Mouse (Mus musculus): ENCODE results near the gene Klhl18. TPM values are rescaled to one million over a fixed set of nuclear protein-coding genes. Genes with fewer than 3 reads are reported as not detected.
"Not testable (repeated sequence)": the region's sequence is repeated elsewhere in the genome, so short reads cannot be mapped to it uniquely, and the experiment has no call there.

Klhl18 gene
- polyA plus RNA-seq, 1 experiment from 2014 or later: 9.2 TPM

GRCm38 (mm10) chr9:110410908-110411887, 65.3 kb downstream of the Klhl18 start:
- Histone ChIP-seq H3K4me2 (replicated peaks; ENCODE audit: low read depth, low read length) (no peak overlapping the region), H3K9me3 (ENCODE audit: control insufficient read depth, low read length) (no peaks in the 10 kb centered on the region), H3K4me3 (ENCODE audit: low read depth, low read length) (no peak overlapping the region), H3K27me3 (ENCODE audit: control insufficient read depth, insufficient read depth, low read length) (no peaks in the 10 kb centered on the region), H3K9ac (ENCODE audit: low read depth, low read length) (no peak overlapping the region), H3K4me1 (replicated peaks; ENCODE audit: control insufficient read depth, insufficient read depth, low read length) (0 out of 2 replicates have a peak, but pooled peaks cover 2% of the 10 kb centered on the region), H3K36me3 (ENCODE audit: control insufficient read depth, insufficient read depth, low read length) (no peaks in the 10 kb centered on the region), H3K27ac (ENCODE audit: low read depth, low read length) (no peak overlapping the region)
- 47% methylated on average over 6 of the region's 6 CpGs for WGBS
- DNase-seq (ENCODE audit: low spot score) (peak; percentile 88), ATAC-seq (ENCODE audit: low FRiP score) (no peak)

DNA sequence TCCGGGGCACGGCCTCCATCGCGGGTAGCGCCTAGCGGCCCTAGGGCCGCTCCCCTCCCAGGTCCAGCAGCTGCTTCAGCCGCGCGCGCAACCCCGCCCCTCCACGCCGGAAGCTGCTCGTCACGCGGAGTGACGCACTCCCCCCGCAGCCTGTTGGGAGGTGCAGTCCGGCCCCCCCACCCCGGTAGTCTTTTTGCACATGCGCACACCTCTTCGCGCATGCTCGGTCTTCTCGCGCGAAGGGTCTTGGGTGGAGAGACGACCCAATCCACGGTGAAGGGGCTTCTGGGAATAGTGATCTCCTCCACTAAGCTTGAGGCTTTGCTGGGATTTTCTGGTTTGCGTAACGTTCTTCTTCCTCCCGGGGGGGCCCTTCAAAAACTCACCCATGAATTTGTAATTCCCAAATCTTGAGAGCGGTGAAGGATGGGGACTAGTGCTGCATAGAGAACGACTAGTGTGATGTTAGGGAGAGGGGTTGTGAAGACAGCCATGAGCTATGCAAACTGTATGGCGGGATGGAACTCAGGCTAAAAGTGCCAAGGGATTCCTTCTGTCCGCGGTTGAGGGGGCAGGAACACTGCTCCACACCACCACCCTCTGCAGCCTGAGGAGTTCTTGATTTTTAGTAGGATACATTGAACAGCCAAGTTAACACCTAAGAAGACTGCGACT, 68.3 kb downstream of the Klhl18 start, which contains the start of gene Ptpn23:
Gene Ptpn23 (minus strand): TSS at position 115 of the 675 bp plus-strand sequence.
- peak; percentile 95 for ATAC-seq (ENCODE audit: low FRiP score)
- 2% methylated on average over 38 of the region's 39 CpGs for WGBS
- H3K4me1 ChIP-seq (replicated peaks; ENCODE audit: control insufficient read depth, insufficient read depth, low read length): 0 out of 2 replicates have a peak, but pooled peaks cover 2% of the 10 kb centered on the region

GRCm38 (mm10) chr9:110407311-110408098, 69.0 kb downstream of the Klhl18 start:
- peak; percentile 75 for ATAC-seq (ENCODE audit: low FRiP score)
- H3K4me1 ChIP-seq (replicated peaks; ENCODE audit: control insufficient read depth, insufficient read depth, low read length): 0 out of 2 replicates have a peak, but pooled peaks cover 2% of the 10 kb centered on the region
- peak overlapping the region; percentile 92 for H3K4me3 ChIP-seq (ENCODE audit: low read depth, low read length)
- DNase-seq (ENCODE audit: low spot score): peak; percentile 59
- no peaks in the 10 kb centered on the region for H3K27me3 ChIP-seq (ENCODE audit: control insufficient read depth, insufficient read depth, low read length)
- no peaks in the 10 kb centered on the region for H3K9me3 ChIP-seq (ENCODE audit: control insufficient read depth, low read length)
- H3K36me3 ChIP-seq (ENCODE audit: control insufficient read depth, insufficient read depth, low read length): no peaks in the 10 kb centered on the region
- H3K27ac ChIP-seq (ENCODE audit: low read depth, low read length): peak overlapping the region; percentile 70; the same call in 1 of the 2 replicates
- 2% methylated on average over 38 of the region's 41 CpGs for WGBS
- peak overlapping the region; percentile 92 for H3K4me2 ChIP-seq (replicated peaks; ENCODE audit: low read depth, low read length)
- peak overlapping the region; percentile 88 for H3K9ac ChIP-seq (ENCODE audit: low read depth, low read length)

More for the DNA sequence above, 68.3 kb downstream of the Klhl18 start, which contains the start of gene Ptpn23:
- H3K27ac ChIP-seq (ENCODE audit: low read depth, low read length): peak within 1 kb of the TSS; percentile 70; the same call in 1 of the 2 replicates
- H3K27me3 ChIP-seq (ENCODE audit: control insufficient read depth, insufficient read depth, low read length): no peaks in the 10 kb centered on the region
- peak; percentile 98 for DNase-seq (ENCODE audit: low spot score)
- peak within 1 kb of the TSS; percentile 92 for H3K4me2 ChIP-seq (replicated peaks; ENCODE audit: low read depth, low read length)
- H3K36me3 ChIP-seq (ENCODE audit: control insufficient read depth, insufficient read depth, low read length): no peaks in the 10 kb centered on the region
- peak within 1 kb of the TSS; percentile 88 for H3K9ac ChIP-seq (ENCODE audit: low read depth, low read length)
- no peaks in the 10 kb centered on the region for H3K9me3 ChIP-seq (ENCODE audit: control insufficient read depth, low read length)
- peak within 1 kb of the TSS; percentile 92 for H3K4me3 ChIP-seq (ENCODE audit: low read depth, low read length)

- not testable (repeated sequence) for H3K4me2 ChIP-seq (replicated peaks; ENCODE audit: low read depth, low read length); H3K27me3 ChIP-seq (ENCODE audit: control insufficient read depth, insufficient read depth, low read length); H3K4me1 ChIP-seq (replicated peaks; ENCODE audit: control insufficient read depth, insufficient read depth, low read length); H3K9ac ChIP-seq (ENCODE audit: low read depth, low read length); H3K9me3 ChIP-seq (ENCODE audit: control insufficient read depth, low read length); H3K27ac ChIP-seq (ENCODE audit: low read depth, low read length); DNase-seq (ENCODE audit: low spot score); ATAC-seq (ENCODE audit: low FRiP score); H3K4me3 ChIP-seq (ENCODE audit: low read depth, low read length); H3K36me3 ChIP-seq (ENCODE audit: control insufficient read depth, insufficient read depth, low read length)
- 89% methylated on average over 4 of the region's 4 CpGs for WGBS
These were observed 73.3 kb downstream of the Klhl18 start for GRCm38 (mm10) chr9:110403240-110403639.

GRCm38 (mm10) chr9:110402731-110403130, 73.8 kb downstream of the Klhl18 start:
- no peak overlapping the region for H3K27ac ChIP-seq (ENCODE audit: low read depth, low read length)
- H3K4me3 ChIP-seq (ENCODE audit: low read depth, low read length): no peak overlapping the region
- ATAC-seq (ENCODE audit: low FRiP score) (no peak), DNase-seq (ENCODE audit: low spot score) (no peak)
- H3K36me3 ChIP-seq (ENCODE audit: control insufficient read depth, insufficient read depth, low read length): no peaks in the 10 kb centered on the region
- H3K27me3 ChIP-seq (ENCODE audit: control insufficient read depth, insufficient read depth, low read length): no peaks in the 10 kb centered on the region
- H3K9me3 ChIP-seq (ENCODE audit: control insufficient read depth, low read length): no peaks in the 10 kb centered on the region
- H3K4me2 ChIP-seq (replicated peaks; ENCODE audit: low read depth, low read length): no peak overlapping the region
- WGBS: 97% methylated on average over 2 of the region's 2 CpGs
- 0 out of 2 replicates have a peak, but pooled peaks cover 2% of the 10 kb centered on the region for H3K4me1 ChIP-seq (replicated peaks; ENCODE audit: control insufficient read depth, insufficient read depth, low read length)
- H3K9ac ChIP-seq (ENCODE audit: low read depth, low read length): no peak overlapping the region

GRCm38 (mm10) chr9:110400650-110401049, 75.8 kb downstream of the Klhl18 start:
- no peak overlapping the region for H3K4me2 ChIP-seq (replicated peaks; ENCODE audit: low read depth, low read length)
- no peaks in the 10 kb centered on the region for H3K27me3 ChIP-seq (ENCODE audit: control insufficient read depth, insufficient read depth, low read length)
- ATAC-seq (ENCODE audit: low FRiP score) (no peak), DNase-seq (ENCODE audit: low spot score) (no peak)
- H3K9ac ChIP-seq (ENCODE audit: low read depth, low read length): no peak overlapping the region
- 0 out of 2 replicates have a peak, but pooled peaks cover under 1% of the 10 kb centered on the region for H3K36me3 ChIP-seq (ENCODE audit: control insufficient read depth, insufficient read depth, low read length)
- no peaks in the 10 kb centered on the region for H3K4me1 ChIP-seq (replicated peaks; ENCODE audit: control insufficient read depth, insufficient read depth, low read length)
- no peaks in the 10 kb centered on the region for H3K9me3 ChIP-seq (ENCODE audit: control insufficient read depth, low read length)
- 90% methylated on average over 5 of the region's 5 CpGs for WGBS
- H3K27ac ChIP-seq (ENCODE audit: low read depth, low read length): no peak overlapping the region
- H3K4me3 ChIP-seq (ENCODE audit: low read depth, low read length): no peak overlapping the region

DNA sequence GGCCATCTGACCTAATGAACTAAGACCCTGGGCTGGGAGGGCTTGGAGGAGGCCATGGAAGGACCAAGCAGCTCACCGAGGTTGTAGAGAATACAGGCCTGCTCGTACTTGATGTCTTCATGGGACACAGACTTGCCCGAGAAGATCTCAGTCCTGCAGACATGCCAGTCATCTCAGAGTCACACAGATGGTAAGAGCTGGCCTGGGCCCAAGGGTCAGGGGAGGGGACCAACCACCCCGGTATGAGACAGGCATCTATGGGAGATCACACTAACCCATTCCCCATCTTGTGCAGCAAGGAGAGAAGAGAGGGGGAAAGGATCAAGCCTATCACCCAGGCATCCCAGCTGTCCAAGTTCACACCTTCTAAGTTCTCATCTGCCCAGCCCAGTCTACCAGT, 83.2 kb downstream of the Klhl18 start:
- Histone ChIP-seq H3K27me3 (ENCODE audit: control insufficient read depth, insufficient read depth, low read length) (no peaks in the 10 kb centered on the region), H3K9me3 (ENCODE audit: control insufficient read depth, low read length) (no peaks in the 10 kb centered on the region), H3K9ac (ENCODE audit: low read depth, low read length) (no peak overlapping the region), H3K27ac (ENCODE audit: low read depth, low read length) (no peak overlapping the region), H3K36me3 (ENCODE audit: control insufficient read depth, insufficient read depth, low read length) (peaks cover 10% of the 10 kb centered on the region), H3K4me1 (replicated peaks; ENCODE audit: control insufficient read depth, insufficient read depth, low read length) (no peaks in the 10 kb centered on the region), H3K4me3 (ENCODE audit: low read depth, low read length) (no peak overlapping the region), H3K4me2 (replicated peaks; ENCODE audit: low read depth, low read length) (no peak overlapping the region)
- ATAC-seq (ENCODE audit: low FRiP score) (no peak), DNase-seq (ENCODE audit: low spot score) (no peak)
- WGBS: 90% methylated on average over 4 of the region's 4 CpGs

- no peak for ATAC-seq (ENCODE audit: low FRiP score)
- no peak overlapping the region for H3K4me2 ChIP-seq (replicated peaks; ENCODE audit: low read depth, low read length)
- H3K36me3 ChIP-seq (ENCODE audit: control insufficient read depth, insufficient read depth, low read length): peaks cover 17% of the 10 kb centered on the region
- 89% methylated on average over 3 of the region's 3 CpGs for WGBS
- H3K4me1 ChIP-seq (replicated peaks; ENCODE audit: control insufficient read depth, insufficient read depth, low read length): no peaks in the 10 kb centered on the region
- no peaks in the 10 kb centered on the region for H3K9me3 ChIP-seq (ENCODE audit: control insufficient read depth, low read length)
- no peak overlapping the region for H3K9ac ChIP-seq (ENCODE audit: low read depth, low read length)
- no peak overlapping the region for H3K4me3 ChIP-seq (ENCODE audit: low read depth, low read length)
- H3K27me3 ChIP-seq (ENCODE audit: control insufficient read depth, insufficient read depth, low read length): no peaks in the 10 kb centered on the region
- no peak overlapping the region for H3K27ac ChIP-seq (ENCODE audit: low read depth, low read length)
- no peak for DNase-seq (ENCODE audit: low spot score)
These were observed 85.7 kb downstream of the Klhl18 start for GRCm38 (mm10) chr9:110390843-110391242.

Data from hindbrain, embryonic 11.5 days (tissue).